Mouse (Mus musculus) embryonic facial prominence, embryonic 11.5 days (tissue): ENCODE results near the gene Ski. TPM values are rescaled to one million over a fixed set of nuclear protein-coding genes. Genes with fewer than 3 reads are reported as not detected.

Experiments used
- ATAC-seq: fragments of 200-750 bp; cut with Nextera tagmentation; replicated peaks from 2 replicates; pipeline ENCODE4 v1.8.0; 2017; ENCODE audit warnings: low read depth; ENCODE audit not compliant: insufficient number of reproducible peaks, low FRiP score, low TSS enrichment
- DNase-seq: peaks from one replicate; pipeline ENCODE4 v3.0.0-alpha.2; 2015; ENCODE audit warnings: low spot score
- H3K27ac ChIP-seq: fragments of 300-500 bp; sonication (generic); replicated peaks from 2 replicates; pipeline ENCODE4 v1.5.1; 2014; ENCODE audit warnings: mild to moderate bottlenecking, low read depth, low read length, control low read depth
- H3K27me3 ChIP-seq: fragments of 300-500 bp; sonication (generic); 2 replicates; pipeline ENCODE4 v1.6.1; 2014; ENCODE audit warnings: mild to moderate bottlenecking, low read length, moderate library complexity, mixed read lengths; ENCODE audit not compliant: control insufficient read depth, insufficient read depth
- H3K36me3 ChIP-seq: fragments of 300-500 bp; sonication (generic); replicated peaks from 2 replicates; pipeline ENCODE4 v1.6.1; 2014; ENCODE audit warnings: low read depth, mild to moderate bottlenecking, low read length, moderate library complexity, mixed read lengths; ENCODE audit not compliant: control insufficient read depth, insufficient read depth
- H3K4me1 ChIP-seq: fragments of 300-500 bp; sonication (generic); 2 replicates; pipeline ENCODE4 v1.6.1; 2014; ENCODE audit warnings: low read length, mixed read lengths; ENCODE audit not compliant: control insufficient read depth, insufficient read depth
- H3K4me2 ChIP-seq: fragments of 300-500 bp; sonication (generic); 2 replicates; pipeline ENCODE4 v1.6.1; 2014; ENCODE audit warnings: low read depth, mild to moderate bottlenecking, control low read depth, low read length, moderate library complexity
- H3K4me3 ChIP-seq: fragments of 300-500 bp; sonication (generic); 2 replicates; pipeline ENCODE4 v1.5.1; 2014; ENCODE audit warnings: low read depth, low read length, control low read depth
- H3K9ac ChIP-seq: fragments of 300-500 bp; sonication (generic); replicated peaks from 2 replicates; pipeline ENCODE4 v1.6.1; 2014; ENCODE audit warnings: mild to moderate bottlenecking, control low read depth, low read length
- H3K9me3 ChIP-seq: fragments of 300-500 bp; sonication (generic); replicated peaks from 2 replicates; pipeline ENCODE4 v1.6.1; 2016; ENCODE audit warnings: mild to moderate bottlenecking, low read length, inconsistent platforms, mixed read lengths; ENCODE audit not compliant: control insufficient read depth
- WGBS: fragments of 180-500 bp; shearing (Covaris S2); extraction: QIAGEN DNeasy Blood & Tissue Kit; methylation state at CpG from one replicate; pipeline ENCODE4 v1.1.7; 2014; 5-methylcytosine and 5-hydroxymethylcytosine counted together
- polyA plus RNA-seq: library from polyadenylated mRNA; unstranded; fragments of >200 nt; fragmentation: Nextera tagmentation; extraction: Ambion mirVana; gene quantifications from 2 replicates; pipeline ENCODE4 v1.2.1, GENCODE M21; 2014

The Ski gene
- polyA plus RNA-seq, 1 experiment from 2014 or later = 15.4 TPM

DNA sequence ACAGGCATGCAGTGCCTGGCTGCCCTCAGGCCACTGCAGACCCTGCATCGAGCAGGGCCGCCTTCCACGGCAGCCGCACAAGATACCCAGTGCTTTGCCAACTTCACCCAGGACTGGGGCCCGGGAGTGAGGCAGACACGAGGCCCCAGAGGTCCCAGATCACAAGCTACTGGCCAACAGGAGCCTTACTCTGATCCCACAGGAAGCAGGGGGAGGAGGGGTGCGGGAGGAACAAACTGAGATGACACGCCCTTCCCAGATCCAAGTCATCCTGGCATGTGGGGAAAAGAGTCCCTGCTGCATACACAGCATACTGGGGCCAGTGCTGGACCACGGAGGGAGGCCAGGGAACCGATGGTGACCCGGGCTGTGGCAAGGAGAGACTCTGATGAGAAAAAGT, 67.4 kb downstream of the Ski start:
- 56% methylated on average over 11 of the region's 11 CpGs for WGBS
- H3K36me3 ChIP-seq = peaks cover 17% of the 10 kb centered on the region
- peaks cover 13% of the 10 kb centered on the region for H3K4me1 ChIP-seq
- H3K27me3 ChIP-seq = no peaks in the 10 kb centered on the region; the same call in 1 of the 2 replicates
- H3K4me2 ChIP-seq = no peak overlapping the region
- H3K9me3 ChIP-seq = no peaks in the 10 kb centered on the region
- ATAC-seq = no peak
- no peak overlapping the region for H3K4me3 ChIP-seq
- DNase-seq = no peak
- H3K27ac ChIP-seq = no peak overlapping the region
- no peak overlapping the region for H3K9ac ChIP-seq

- Histone ChIP-seq H3K4me1 (peaks cover 17% of the 10 kb centered on the region), H3K36me3 (peaks cover 10% of the 10 kb centered on the region), H3K4me3 (no peak overlapping the region), H3K27me3 (no peaks in the 10 kb centered on the region; the same call in 1 of the 2 replicates), H3K9me3 (no peaks in the 10 kb centered on the region), H3K9ac (no peak overlapping the region), H3K4me2 (no peak overlapping the region), H3K27ac (no peak overlapping the region)
- ATAC-seq = no peak
- 68% methylated on average over 3 of the region's 3 CpGs for WGBS
- DNase-seq = no peak
Measured at GRCm38 (mm10) chr4:155153389-155154072, 68.9 kb downstream of the Ski start.

DNA sequence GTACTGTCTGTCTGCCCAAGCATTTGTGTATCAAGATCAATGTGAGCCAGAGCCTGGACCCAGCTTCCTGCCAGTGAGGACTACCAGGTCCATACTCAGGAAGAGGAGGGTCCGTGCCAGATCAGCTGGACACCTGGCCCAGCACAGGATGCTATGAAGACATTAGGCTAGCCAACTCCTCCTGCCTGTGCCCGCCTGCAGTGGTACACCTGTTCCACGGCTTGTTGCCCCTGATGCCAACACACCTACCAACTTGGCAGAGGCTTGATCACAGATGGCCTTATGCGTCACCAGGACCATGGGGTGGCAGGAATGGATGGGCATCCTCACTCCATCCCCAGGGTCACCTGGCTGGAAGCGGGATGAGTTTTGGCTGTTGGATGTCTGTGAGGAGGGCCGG, 69.9 kb downstream of the Ski start:
- H3K4me1 ChIP-seq = peaks cover 17% of the 10 kb centered on the region
- 92% methylated on average over 6 of the region's 6 CpGs for WGBS

DNA sequence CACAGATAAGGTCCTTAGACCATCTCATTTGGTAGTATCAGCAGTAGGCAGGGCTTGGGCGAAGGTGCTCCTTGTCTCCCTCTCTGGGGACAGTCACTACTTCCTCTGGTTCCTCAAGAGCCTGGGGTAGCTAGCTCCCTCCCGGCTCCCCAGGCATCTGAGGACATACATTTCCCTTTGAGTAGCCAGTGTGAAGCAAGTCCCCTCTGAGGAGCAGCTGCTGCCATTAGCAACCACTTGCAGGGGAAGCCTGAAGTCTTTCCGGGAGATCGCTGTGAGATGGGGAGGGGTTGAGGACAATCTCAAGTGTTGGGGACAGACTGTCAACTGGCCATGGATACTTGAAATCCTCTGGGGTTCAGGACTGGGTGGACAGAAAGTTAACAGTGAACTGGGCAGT, 70.5 kb downstream of the Ski start:
- Histone ChIP-seq H3K4me3 (no peak overlapping the region), H3K4me1 (peaks cover 17% of the 10 kb centered on the region), H3K9me3 (no peaks in the 10 kb centered on the region), H3K9ac (no peak overlapping the region), H3K27me3 (no peaks in the 10 kb centered on the region; the same call in 1 of the 2 replicates), H3K27ac (no peak overlapping the region), H3K36me3 (peaks cover 2% of the 10 kb centered on the region; the same call in 1 of the 2 replicates), H3K4me2 (no peak overlapping the region; the same call in 1 of the 2 replicates)
- ATAC-seq = no peak
- DNase-seq = no peak
- WGBS = 67% methylated on average over 4 of the region's 4 CpGs

More for the DNA sequence above, 69.9 kb downstream of the Ski start:
- H3K9me3 ChIP-seq = no peaks in the 10 kb centered on the region
- no peak overlapping the region for H3K4me2 ChIP-seq
- H3K36me3 ChIP-seq = peaks cover 7% of the 10 kb centered on the region
- no peak overlapping the region for H3K27ac ChIP-seq
- H3K4me3 ChIP-seq = no peak overlapping the region
- H3K9ac ChIP-seq = no peak overlapping the region
- ATAC-seq (no peak), DNase-seq (no peak)
- H3K27me3 ChIP-seq = no peaks in the 10 kb centered on the region; the same call in 1 of the 2 replicates

GRCm38 (mm10) chr4:155151221-155151788, 71.1 kb downstream of the Ski start:
- peak overlapping the region; percentile 39 for H3K4me3 ChIP-seq
- peak overlapping the region; percentile 93 for H3K4me2 ChIP-seq
- ATAC-seq (no peak), DNase-seq (no peak)
- H3K36me3 ChIP-seq = no peaks in the 10 kb centered on the region
- peak overlapping the region; percentile 65 for H3K9ac ChIP-seq
- peaks cover 17% of the 10 kb centered on the region for H3K4me1 ChIP-seq
- H3K27me3 ChIP-seq = no peaks in the 10 kb centered on the region; the same call in 1 of the 2 replicates
- no peaks in the 10 kb centered on the region for H3K9me3 ChIP-seq
- H3K27ac ChIP-seq = no peak overlapping the region
- WGBS = 46% methylated on average over 12 of the region's 12 CpGs

DNA sequence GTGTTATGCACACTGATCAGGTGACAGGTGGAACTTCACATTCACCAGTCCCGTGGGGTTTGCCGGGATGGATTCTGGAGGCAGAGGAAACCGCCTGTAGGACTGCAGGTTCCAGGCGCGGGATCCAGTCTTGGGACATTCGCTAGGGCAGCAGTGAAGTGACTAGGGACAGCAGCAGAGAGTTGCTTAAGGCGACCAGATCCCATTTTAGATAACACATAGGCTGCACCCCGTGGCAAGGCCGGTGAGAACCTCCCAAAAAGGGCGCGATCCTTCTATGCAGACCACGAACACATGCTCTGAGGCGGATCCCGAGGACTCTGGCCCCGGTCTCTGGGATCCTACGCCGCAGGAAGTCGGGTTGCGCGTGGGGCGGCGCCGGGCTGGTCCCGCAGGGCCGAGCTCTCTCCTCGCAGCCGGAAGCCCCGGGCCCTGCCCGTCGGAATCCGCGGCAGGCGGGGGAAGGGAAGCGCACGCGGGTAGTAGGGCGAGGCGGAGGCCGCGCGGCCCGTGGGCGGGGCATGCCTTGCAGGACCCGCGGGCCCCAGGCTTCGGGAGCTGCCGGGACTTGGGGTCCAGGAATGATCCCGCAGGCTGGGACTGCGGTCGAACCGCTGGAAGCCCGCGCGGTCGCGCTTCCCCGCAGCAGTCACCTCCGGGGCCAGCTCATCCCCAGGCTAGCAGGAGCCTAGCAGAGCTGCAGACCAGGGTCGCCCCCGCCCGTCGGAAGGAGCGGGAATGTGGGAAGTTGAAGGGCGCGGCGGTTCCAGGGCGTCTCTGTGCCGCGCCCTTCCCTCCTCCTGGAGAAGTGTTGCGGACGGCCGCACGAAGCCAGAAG, 71.9 kb downstream of the Ski start:
- Histone ChIP-seq H3K4me3 (peak overlapping the region; percentile 39), H3K9me3 (no peaks in the 10 kb centered on the region), H3K27me3 (no peaks in the 10 kb centered on the region; the same call in 1 of the 2 replicates), H3K9ac (peak overlapping the region; percentile 65), H3K4me1 (peaks cover 17% of the 10 kb centered on the region), H3K36me3 (no peaks in the 10 kb centered on the region), H3K27ac (peak overlapping the region; percentile 65), H3K4me2 (peak overlapping the region; percentile 93)
- ATAC-seq (peak; percentile 74), DNase-seq (peak; percentile 85)
- 5% methylated on average over 69 of the region's 73 CpGs for WGBS

- peaks cover 17% of the 10 kb centered on the region for H3K4me1 ChIP-seq
- no peaks in the 10 kb centered on the region for H3K36me3 ChIP-seq
- H3K27ac ChIP-seq = peak overlapping the region; percentile 65; the same call in 1 of the 2 replicates
- no peak for ATAC-seq
- no peaks in the 10 kb centered on the region for H3K9me3 ChIP-seq
- H3K27me3 ChIP-seq = no peaks in the 10 kb centered on the region; the same call in 1 of the 2 replicates
- DNase-seq = no peak
- 70% methylated on average over 6 of the region's 6 CpGs for WGBS
- no peak overlapping the region for H3K4me3 ChIP-seq
- H3K4me2 ChIP-seq = no peak overlapping the region; the same call in 1 of the 2 replicates
- H3K9ac ChIP-seq = peak overlapping the region; percentile 65
Measured at GRCm38 (mm10) chr4:155149941-155150275, 72.5 kb downstream of the Ski start.
